Mouse (Mus musculus): ENCODE data around the gene Slc24a2.

Gene Slc24a2

DNA sequence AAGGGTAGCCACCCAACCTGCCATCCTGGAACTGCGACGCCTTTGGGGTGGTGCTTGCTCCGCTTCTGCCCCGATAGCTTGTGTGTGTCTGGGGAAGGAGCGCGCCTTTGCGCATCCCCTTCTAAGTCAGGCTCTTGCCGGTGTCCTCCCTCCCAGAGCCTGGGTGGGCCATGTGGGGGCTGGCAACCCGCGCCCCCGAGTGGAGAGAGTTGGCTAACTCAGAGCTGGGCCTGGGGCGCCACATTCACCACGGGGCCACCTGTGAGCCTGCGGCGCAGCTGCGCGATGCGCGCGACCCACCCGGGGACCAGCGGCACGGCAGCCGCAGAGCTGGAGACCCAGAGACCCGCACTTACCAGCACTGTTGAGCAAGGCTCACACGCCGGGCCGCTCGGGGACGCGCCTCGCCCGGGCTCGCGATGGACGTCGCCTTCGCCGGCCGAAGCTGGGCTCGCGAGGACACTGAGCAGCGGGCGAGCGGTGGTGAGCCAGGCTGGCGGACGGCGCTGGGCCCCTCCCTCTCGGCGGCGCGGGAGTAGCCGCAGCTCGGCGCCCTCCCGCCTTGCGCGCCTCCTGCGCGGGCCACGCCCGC, at the start of gene Slc24a2:
TSS of gene Slc24a2 (minus strand) at position 518 of the 592 bp plus-strand sequence.
- DNase-seq (ENCODE audit: low spot score): no peak

DNA sequence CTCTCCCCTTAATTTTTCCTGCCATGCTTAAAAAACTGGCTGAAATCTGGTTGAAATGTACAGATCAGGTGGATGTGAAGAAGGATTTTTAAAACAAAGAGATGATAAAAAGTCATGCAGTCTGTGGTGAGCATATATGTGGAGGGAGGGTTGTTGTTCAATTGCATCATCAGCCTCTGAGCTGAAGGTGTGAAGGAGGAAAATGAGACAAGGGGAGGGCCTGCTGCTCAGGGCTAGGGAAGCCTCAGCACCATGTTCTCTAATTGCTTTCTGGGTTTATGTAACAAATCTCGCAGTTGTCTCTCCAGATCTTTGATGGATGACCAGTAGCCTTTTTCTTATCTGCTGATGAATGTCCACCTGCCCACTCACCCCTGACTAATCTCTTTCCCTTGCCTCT, 44.5 kb upstream of the Slc24a2 start:
- no peak for DNase-seq (ENCODE audit: low spot score)

DNA sequence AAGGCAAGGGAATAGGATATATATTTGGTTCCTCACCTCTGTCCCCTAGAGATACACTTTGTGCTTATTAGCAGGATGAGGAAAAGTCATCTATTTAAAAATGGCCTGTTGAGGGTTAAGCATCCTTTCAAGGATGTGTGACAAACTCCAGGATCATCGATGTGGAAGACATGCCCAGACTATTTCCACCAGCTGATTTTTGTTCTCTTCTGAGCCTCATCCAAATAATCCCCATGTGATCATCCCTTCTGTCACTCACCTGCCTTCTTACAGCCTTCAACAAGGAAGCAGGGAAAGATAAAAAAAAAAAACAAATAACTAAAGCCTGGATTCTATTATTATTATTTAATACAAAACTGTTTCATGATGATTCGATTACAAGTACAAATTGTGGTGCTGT, 44.0 kb upstream of the Slc24a2 start:
- no peak for DNase-seq (ENCODE audit: low spot score)

DNA sequence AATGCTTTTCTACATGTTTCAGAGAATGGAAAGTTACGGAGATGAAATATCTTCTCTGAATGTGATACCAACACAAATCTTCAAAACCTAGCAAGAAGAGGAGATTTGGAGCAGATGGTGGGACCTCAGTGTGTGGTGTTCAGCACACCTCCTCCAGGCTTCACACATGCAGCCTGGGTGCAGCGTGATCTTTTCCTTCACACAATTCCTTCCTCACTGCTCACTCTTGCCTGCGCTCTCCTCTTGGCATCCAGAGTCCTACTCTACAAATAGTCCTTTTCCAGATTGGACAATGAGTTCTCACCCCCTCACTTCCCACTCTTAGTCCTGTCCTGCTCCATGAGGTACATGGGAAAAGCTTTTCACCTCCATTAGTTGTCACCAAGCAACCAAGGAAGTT, 43.2 kb upstream of the Slc24a2 start:
- DNase-seq (ENCODE audit: low spot score): no peak

DNA sequence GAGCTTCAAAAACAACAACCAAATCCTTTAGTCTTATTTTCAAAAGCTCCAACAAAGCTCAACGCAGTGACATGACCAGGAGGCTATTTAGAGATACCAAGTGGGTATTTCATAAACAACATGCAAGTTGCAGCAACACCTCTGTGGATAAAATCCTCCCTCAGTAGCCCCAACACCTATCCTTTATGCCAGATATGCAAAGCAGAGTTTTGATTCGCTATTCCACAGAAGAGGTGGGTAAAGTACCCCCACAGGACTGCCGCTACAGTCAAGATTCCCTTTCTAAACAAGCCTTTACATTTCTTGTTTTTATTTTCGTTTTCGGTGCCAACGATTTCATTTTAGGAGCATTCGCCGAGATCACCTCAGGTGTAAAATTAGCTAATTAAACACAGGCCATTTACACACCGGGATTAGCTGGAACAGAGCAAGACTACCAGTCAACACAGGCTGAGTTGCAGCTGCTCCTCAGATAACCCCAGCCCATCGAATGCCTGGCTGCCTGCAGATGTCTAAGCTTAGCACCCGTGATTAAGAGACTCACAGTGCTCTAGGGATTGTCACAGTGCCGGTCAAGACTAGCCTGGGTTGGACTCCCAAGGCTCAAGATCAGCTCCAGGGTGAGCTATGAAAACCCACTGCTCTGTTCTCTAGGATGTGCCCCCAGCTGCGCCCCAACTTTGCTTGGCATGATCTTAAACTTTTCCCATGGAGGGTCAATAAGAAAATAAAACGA, 885 bp downstream of the Slc24a2 start:
- DNase-seq (ENCODE audit: low spot score): no peak

DNA sequence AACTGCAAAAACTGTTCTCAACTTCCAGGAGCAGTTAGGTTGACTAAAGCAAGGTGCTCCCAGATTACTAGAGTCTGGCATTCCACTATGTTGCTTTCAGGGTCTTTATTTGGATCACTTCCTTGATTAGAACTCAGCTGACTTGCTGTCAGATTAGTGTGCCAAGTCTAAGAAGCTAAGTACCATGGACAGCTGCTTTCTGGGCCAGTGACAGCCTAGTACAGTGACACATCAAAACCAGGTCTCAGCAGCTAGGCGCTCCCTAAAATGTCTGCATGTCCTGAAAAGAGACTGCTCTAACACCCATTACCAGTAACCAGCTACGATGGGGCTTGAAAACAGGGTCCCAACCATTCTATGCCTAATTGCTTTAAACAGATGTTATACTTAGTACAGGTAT, 8.7 kb downstream of the Slc24a2 start:
- no peak for DNase-seq (ENCODE audit: low spot score)

DNA sequence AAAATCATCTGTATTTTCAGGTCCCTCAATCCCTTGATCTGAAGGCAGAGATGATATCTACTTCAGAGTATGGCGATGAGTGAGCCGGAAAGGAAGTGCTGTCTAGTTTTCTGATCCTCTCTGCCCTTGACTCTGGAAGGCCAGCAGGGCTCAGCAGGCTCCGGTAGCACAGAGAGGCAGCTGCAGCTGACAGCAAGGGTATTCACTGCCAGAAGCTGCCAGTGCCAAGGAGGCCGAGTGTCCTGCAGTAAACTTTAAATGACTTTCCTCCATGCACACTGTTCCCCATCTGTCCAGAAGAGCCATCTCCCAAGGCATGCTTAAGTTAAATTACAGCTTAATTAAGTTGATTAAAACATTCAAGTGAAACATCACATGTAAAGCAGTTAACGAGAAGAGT, 12.1 kb downstream of the Slc24a2 start:
- DNase-seq (ENCODE audit: low spot score): no peak

DNA sequence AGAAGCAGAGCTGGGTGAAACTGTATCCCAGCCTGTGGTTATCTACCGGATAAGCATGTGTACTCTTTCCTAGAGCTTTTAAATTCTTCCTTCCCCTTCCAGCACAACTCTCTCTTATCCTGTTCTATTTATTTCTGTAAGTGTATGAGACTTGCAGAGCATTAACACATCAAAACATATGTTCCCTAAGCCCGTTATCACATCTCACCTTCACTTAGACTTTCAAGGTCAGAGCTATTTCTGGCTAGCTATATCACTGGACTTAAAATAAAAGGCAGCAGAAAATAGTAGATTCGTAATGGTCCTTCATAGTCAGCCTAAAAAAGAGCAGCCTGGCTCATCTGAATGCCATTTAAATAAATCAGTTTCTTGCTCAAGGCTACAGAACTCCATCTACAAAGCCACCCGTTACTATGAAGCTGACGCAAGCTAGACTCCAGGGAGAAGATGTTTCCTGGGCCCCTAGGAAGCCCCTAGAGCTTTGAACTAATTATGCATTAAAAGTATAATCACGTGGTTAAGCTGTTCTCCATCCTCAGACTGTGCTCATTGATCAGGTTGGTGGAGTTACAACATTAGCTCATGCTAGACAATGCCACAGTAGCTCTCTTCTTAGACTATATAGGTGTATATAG, 18.8 kb downstream of the Slc24a2 start:
- DNase-seq (ENCODE audit: low spot score): no peak

DNA sequence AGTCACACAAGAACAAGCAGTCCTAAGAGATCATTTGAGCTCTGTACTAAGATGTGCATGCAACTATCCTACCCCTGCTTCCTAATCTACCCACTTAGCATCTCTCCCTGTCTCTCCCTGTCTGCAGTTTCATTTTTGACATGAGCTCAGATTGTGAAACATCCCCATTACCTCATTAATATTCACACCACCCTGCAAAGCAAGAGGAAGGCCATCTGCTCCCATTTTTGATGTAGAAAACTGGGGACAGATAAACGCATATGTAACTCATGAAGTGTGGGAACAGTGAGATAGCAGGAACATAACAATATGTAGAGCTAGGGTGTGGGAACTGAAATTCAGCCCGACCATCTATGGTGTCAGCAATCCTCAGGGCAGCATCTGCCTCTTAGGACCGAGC, 19.7 kb downstream of the Slc24a2 start:
- DNase-seq (ENCODE audit: low spot score): no peak

DNA sequence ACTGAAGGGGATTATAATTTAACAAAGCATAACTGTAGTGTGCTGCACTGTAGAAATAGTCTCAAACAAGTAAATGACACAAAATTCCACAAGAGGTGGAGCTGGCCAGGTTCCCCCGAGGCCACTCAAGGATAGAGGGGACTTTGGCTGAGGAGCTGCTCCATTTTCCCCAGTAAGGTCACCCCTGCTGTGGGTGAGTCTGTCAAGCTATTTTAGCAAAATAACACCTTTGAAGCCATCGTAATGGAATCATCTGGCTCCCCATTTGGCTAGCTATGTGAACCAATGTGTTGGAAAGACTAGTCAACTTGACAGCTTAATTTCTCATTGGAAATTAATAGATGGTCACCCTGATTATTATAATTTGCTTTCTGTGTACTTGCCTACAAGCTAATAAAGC, 28.2 kb downstream of the Slc24a2 start:
- no peak for DNase-seq (ENCODE audit: low spot score)

DNA sequence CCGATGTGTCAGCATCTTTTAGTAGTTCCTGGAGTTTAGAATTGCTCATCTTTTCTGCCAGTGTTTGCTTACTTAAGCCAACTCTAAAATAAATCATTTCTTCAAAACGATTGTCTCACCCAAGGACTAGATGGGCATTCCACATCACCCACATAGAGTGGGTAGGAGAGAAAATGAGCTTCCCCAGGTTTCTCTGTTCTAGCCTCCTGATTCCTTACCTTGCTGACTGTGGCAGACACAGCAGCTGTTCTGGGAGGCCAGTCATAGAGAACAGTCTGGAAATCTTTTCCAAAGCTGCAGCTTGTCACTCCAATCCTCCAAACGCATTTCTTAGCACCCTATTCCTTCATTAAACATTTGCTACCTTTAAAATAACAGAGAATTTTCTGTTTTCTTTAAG, 29.0 kb downstream of the Slc24a2 start:
- DNase-seq (ENCODE audit: low spot score): no peak

DNA sequence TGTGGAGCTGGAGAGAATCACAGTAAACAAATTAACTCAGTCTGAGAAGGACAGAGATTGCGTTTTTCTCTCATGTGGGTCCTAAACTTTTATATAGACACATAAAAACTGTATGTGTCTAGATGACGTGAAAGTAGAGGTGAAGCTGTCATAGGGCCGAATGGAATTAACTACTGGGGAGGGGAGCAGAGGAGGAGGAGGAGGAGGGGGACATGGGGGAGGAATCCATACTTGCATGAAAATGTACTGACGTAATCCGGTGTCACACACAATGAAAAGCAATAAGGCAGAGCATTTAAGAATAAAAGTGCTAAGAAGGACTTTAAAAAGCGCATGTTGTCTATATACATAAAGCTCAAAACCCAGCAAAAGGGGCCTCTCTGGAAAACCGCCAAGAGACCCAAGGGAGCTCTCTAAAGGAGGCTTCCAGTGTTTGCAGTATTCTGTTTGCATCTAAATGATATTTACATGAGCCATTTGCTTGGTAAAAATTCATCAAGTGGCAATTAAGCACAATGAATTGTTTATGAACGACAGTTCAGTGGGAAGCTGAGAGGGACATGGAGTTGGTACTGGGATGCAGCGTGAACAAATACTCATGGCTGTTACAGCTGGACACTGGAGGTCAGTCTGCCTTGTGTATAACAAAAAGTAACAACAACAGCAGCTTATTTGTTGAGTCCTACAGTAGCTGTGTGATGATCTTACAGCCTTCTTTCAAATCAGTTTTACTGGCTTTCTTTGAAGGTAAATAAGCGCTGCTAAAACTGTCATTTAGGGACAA, 45.9 kb downstream of the Slc24a2 start:
- DNase-seq (ENCODE audit: low spot score): no peak

DNA sequence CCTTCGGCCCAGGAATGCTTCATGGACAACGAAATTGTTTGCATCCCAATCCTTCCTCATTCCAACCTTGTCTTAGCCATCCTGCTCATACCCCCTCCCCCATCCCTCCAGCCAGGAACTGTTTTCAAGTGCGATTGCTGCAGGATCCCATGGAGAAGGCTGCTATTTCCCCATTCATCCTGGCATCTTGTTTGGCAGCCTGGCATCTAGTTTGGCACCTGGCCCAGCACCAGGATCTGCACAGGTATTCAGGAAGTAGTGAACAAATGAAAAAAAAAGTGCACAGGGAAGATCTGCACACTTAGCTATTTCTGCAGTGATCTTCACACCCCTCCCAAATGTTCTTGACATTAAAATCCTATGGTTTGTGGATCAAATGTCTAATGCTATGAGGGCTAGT, 53.2 kb downstream of the Slc24a2 start:
- DNase-seq (ENCODE audit: low spot score): no peak

DNA sequence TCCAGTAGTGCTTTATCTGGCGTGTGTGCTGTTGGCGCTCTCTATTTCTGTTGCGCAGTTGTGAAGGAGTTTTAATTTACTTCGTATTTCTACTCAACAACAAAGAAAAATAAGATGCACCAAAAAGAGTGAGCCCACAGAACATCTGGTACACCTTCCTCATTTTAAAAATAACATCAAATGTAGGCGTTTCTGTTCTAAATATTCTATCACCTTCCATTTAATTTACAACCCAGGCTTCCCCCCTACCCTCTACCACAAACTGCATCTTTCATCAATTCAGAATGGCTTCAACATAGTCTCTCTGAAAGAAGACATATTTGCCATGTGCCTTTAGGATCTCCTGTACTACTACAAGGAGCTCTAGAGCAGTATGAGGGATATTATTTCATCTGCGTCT, 66.3 kb downstream of the Slc24a2 start:
- DNase-seq (ENCODE audit: low spot score): no peak

DNA sequence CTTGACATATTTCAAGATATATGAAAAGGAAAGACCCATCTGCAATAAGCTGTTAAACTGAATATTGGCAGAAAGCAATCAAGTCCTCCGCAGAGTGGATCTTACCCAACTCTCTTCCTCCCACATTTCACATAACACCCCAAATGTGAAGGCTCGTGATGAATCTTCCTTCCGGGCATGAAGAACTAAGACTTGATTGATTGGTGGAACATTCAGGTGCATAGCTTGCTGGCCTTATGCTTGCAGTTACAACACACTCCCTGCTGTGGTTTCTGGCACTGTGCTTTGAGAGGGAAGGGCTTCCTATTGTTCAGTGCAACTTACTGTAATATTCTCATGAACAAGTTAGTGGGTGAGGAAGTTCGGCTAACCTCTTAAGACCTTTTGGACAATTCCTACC, 72.2 kb downstream of the Slc24a2 start:
- no peak for DNase-seq (ENCODE audit: low spot score)

DNA sequence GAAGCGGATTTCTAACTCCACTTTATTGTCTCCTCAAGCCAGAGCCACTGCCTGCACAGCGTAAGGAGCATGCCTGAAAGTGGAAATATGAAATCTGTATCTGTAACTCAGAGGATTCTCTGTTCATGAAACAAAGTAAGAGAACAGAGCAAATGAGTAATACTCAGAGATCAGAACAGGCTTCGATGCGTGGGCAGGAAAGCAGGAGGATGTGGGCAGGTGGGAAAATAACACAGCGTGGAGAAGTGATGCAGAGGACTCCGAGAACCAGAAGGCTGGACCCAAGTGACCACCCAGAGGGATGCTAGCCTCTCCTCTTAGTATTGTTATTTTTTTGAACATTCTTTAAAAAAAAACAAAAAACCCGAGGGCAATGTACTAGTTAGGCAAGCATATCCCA, 78.3 kb downstream of the Slc24a2 start:
- no peak for DNase-seq (ENCODE audit: low spot score)

DNA sequence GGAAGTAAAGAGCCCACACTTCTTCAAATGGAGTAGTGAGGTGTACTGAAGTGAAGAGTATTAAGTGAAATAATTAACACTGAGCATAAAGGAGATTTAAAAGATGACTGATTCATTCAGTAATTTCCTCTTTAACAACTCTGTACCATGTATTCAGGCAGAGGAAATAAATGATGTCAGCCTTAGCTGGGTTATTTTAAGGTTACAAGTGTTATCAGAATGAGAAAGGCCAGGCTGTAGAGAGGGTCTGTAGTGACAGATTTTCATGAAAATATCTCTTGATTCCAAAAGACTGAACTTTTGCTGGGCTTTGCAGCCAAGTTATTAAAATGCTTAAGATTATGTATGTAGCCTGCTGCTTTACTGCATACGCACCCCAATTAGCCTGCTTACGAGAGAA, 80.7 kb downstream of the Slc24a2 start:
- DNase-seq (ENCODE audit: low spot score): no peak

DNA sequence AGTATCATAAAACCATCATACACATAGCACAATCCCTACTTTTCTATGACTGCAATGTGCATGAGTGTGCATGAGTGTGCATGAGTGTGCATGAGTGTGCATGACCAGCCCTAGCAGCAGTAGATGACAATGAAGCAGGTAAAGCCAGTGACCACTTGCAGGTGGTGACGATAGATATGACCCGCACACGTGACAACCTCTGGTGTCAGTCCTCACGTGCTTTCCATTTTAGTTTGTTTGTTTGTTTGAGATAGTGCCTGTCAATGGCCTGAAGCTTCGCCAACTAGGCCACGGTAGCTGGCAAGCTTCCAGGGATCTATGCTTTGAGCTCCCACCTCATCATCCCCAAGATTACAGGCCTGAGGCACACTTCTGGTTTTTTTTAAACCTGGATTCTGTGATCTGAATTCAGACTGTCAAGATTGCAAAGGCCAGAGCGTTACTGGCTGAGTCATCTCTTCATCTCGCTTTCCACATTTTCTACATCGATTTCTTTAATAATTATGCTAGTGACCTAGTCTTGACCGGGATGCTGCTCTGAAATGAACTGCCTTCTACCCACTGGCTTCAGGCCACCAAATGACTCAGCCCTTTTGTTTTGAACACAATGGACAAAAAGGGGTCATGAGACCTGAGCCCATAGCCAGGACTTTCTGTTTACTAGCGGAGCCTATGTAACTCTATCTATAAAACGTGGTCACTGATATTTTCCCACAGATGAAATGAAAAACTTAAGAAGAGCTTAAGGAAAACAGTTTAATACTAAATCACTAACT, 88.5 kb downstream of the Slc24a2 start:
- no peak for DNase-seq (ENCODE audit: low spot score)

DNA sequence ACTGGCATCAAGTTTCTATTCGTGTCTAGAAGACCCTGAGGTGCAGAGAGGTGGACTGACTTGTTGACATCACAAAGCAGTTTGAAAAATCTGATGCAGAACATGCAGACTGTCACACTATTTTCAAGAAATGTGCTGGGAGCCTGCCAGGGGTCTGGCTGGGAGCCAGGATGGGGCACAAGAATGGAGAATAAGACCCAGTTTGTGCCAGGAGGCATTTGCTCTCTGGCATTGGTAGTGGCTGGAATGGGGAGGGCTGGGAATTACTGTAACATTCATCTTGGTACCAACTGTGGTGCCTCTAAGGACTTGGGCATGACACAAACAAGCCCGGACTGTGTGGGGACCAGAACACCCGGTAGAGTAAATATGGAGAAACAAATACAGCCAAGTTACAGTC, 89.4 kb downstream of the Slc24a2 start:
- no peak for DNase-seq (ENCODE audit: low spot score)

DNA sequence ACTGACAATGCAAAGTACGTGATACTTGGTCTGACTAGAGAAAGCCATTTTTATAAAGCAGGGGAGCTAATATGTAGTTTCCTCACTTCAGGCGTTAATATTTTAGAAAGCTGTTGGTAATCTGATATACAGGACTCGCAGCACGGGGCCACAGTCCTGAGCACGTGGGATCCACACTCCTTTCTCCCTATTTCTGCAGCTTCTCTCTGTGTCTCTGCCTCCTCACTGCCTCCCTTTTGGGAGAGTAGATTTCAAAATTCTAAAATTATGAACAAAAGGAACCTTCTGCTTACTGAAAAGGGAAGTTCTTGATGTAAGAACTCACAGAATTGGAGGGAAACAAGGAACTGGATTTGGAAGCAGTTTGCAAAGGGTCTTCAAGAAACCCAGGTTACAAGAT, 97.8 kb downstream of the Slc24a2 start:
- DNase-seq (ENCODE audit: low spot score): no peak

DNA sequence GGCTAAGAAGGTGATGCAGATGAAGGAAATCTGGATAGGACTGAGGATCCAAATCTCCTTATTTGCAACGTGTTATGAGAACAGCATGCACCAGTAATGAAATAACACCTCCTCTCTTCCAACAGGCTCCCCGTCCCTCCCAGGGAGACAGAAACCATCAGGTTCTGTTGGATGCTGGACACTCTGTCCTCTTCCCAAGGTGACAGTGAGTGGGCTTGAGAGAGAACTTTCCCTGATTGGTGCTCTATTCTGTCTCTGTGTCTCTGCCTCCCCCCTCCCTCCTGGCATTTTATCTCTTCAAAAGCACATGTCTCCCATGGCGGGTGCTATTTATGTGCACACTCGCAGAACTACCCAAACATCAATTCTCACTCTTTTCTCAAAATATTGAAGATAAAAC, 103.5 kb downstream of the Slc24a2 start:
- DNase-seq (ENCODE audit: low spot score): no peak

DNA sequence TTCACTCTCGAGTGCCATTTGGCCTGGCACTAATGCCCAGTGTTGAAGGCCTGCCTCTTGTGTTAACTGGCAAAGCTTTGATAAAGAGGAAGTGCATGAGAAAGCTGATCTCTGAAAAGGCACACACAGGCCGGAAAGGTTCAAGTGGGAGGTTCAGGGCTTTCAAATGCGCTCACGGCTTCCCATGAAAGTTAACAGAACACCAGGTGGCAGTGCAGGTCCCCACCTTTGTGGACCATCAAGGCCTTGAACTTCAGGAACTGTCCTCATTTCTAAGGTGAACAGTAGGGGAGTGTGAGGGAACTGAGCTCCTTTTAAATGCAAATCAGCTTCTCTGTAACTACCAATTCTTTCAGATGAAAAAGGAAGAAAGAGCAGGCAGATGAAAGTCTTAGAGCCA, 110.5 kb downstream of the Slc24a2 start:
- DNase-seq (ENCODE audit: low spot score): no peak

Data from lung, postnatal 25 days (tissue).